Mouse (Mus musculus) left cerebral cortex, adult 9 months (tissue): ENCODE measurements around the gene Col4a3.
A peak's percentile ranks its signal among the peaks of the same experiment; 100 is the strongest.

Experiments
- DNase-seq, 2 experiments: peaks; one replicate each; pipeline ENCODE4 v3.0.0; 2022; ENCODE audit warnings: low spot score in 2 of 2

Col4a3 gene

GRCm38 (mm10) chr1:82586713-82587399, at the start of gene Col4a3, which contains the start of gene Col4a4:
Gene Col4a3, plus strand, starts transcription at chr1:82586921.
Gene Col4a4, minus strand, starts transcription at chr1:82586849.
- no peak for DNase-seq

DNA sequence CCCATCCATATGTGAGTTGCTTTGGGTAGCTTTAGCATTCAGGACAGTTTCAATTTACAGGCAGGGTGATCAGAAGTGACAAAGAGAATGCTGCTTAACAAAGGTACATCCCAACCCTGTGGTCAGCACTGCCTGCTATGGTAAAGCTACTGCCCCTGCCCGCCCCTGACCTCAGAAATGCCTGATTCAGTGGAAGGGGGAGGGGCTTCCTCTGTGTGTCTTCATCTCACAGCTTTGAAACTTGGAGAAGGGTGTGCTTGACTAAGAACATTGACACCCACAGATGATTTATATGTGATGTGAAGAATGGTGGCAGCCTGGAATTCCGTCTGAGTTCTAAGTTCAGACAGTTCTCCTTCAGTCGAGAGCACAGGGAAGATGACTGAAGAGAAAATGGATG, 48.9 kb upstream of the Col4a3 start:
- DNase-seq, result no peak

DNA sequence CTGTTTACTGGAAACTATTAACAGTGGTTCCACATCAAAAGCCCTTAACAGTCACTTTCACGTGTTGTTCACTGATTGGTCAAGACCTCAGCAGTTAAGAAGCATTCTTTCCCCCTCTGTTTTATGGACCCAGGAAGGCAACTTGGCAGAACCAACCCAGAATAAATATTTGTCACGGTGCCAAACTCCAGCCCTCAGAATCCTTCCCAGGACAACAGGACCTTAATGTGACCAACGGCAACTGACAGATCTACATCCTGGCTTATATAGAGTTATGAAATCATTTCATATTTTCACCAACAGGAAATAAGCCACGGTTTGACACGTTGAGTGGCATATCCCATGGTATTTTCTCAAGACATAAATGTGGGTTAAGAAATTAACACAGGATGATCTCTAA, 46.7 kb upstream of the Col4a3 start:
- DNase-seq, result no peak

GRCm38 (mm10) chr1:82543934-82544333, 42.8 kb upstream of the Col4a3 start:
- DNase-seq, result no peak

DNA sequence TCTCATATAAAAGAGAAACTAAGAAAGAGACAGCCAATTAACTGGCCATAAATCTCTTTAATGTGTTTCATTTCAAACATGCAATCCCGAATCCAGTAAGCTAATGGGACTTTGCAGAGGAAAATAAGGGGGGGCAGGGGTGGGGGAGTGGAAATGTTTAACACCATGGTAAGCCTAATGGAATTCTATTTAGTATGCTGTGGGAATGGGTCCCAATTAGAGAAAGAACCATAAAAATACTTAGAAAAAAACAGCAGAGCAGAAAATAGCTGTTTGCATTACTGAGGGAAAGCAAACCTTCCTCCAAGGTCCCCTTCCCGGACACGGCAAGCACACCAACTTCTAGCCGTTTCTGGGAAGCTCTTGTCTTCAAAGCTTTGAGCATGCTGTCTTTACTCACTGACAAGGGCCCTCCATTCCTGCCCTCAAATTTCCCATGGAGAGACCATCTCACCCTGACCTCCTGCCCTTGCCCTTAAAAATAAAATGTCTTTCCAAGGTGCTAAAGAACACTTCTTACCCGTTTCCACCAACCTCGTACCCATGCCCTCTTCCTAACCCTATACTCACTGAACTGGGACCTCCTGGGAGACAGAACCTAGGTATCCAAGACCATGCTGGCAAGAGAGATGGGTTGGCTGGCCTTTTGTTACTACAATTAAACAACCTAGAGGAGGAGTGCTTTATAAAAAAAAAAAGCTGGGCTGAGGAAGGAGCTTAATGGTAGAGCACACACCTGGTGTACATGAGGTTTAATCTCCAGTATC, 42.1 kb upstream of the Col4a3 start:
- DNase-seq, result no peak

GRCm38 (mm10) chr1:82545199-82545960, 41.3 kb upstream of the Col4a3 start:
- no peak for DNase-seq

DNA sequence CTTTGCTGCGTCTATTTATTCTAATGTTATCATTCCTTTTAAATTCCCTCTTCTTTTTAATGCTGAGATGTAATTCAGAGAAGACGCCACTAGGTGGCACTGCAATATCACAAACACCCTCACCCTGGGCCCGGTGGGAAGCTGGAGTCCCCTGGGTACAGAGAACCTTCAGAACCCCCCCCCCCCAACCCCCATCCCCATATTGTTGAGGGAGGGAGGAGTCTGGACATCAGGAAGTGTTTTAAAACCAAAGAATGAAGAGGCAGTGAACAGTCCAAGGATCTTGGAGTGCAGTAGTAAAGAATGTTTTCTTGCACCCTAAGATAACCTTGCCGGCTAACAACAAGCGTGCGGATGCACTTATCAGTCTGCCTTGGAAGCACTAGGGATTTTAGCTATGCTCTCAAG, 32.3 kb upstream of the Col4a3 start:
- no peak for DNase-seq

DNA sequence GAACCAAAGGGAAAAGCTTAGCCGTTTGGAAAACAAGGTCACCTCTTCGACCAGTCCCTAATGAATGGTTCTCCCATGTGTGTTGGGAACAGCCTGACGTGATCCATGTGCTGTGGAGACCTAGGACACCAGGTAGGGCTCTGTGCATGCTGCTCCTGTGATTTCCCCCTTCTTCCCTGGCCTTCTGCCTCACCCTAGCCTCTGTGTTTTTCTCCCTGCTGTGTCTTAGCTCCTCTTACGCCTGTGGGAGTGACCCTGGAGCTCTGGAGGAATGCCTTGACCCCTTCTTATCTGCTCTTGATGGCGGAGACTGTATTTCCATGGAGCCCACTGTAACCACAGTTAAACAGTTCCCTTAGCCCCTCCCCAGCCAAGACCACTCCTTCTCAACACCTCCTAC, 31.8 kb upstream of the Col4a3 start:
- DNase-seq, result no peak

GRCm38 (mm10) chr1:82560223-82560622, 26.5 kb upstream of the Col4a3 start:
- DNase-seq, result peak in 1 of 2 experiments; percentile 24

DNA sequence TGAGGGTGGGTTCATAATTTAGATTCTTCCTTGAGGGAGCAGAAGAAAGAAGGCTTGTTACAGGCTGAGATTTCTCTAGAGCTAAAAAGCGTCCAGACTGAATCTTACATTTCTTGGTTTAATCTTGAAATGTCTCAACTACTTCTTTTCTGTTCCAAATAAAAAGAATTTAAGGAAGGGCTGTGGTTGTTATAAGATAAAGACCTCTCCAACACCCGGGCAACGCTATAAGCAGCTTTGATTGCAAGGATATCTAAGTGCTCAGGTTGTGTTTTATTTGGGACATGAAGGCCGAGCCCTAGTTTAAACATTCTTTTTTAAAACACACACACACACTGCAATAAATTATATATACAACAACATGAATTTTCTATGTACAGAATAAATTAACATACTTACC, 17.3 kb upstream of the Col4a3 start:
- no peak for DNase-seq

DNA sequence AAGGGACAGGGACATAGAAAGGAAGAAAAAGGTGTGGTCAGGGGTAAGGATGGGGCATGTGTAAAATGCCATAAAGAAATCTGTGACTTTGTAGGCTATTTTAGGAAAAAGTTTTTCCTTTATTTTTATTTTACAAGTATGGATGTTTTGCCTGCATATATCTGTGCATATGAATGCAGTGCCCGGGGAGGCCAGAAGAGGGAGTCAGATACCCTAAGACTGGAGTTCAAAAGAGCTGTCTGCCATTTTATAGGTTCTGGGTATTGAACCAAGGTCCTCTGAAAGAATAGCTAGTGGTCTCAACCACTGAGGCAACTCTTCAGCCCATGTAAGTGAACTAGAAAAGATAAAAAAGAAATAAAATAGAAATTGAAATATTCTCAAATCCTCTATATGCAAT, 15.0 kb upstream of the Col4a3 start:
- no peak for DNase-seq

DNA sequence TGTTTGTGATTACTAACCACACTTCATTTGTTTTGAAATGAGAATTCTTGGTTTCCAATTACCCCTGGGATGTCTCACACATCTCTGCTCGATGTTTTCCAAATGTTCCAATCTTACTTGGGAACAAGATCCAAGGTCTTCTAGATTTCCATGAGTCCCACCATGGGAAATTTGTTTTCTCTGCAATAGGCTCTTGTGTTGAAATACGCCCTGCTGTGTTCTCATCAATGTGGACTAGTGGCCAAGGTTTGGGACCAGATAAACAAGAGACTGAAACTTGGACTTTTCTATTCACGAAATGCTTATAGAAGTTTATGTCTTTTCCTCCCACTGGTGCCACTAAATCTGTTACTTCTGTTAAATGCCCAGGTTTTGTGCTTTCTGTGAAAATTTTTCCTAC, 11.0 kb upstream of the Col4a3 start:
- no peak for DNase-seq

DNA sequence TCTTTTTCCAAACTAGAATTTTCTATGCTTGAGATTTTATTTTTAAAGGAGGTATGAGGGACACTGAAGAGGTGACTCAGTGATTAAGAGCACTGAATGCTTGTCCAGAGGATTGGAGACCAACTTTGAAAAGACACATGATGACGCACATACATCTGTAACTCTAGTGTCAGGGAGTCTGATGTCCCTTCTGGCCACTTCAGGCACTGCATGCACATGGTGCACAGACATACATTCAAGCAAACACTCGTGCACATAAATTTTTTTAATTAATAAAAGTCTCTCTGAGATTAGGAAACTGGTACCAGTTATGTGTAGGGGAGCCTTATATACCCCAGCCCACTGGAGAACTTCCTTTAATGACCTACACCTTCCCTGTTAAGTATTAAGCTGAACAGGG, 10.5 kb upstream of the Col4a3 start:
- no peak for DNase-seq

DNA sequence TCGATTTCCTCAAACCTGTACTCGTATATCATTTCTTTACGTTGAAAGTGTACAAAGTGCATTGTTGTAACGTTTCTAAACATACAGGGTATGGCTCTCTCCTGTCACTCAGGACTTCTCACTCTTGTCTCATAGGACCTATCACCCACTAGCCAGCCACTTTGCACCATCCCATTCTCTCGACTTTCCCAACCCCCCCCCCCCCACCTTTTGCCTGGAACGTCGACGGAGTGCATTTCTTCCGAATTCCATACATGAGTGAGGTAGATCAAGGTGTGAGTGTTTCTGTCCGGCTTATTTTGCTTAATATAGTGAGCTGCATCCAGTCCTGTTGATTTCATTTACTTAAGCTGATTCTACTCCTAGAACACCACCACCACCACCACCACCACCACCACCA, 9.4 kb upstream of the Col4a3 start:
- no peak for DNase-seq

- DNase-seq, result no peak
Observed at GRCm38 (mm10) chr1:82577915-82578314, 8.8 kb upstream of the Col4a3 start.

DNA sequence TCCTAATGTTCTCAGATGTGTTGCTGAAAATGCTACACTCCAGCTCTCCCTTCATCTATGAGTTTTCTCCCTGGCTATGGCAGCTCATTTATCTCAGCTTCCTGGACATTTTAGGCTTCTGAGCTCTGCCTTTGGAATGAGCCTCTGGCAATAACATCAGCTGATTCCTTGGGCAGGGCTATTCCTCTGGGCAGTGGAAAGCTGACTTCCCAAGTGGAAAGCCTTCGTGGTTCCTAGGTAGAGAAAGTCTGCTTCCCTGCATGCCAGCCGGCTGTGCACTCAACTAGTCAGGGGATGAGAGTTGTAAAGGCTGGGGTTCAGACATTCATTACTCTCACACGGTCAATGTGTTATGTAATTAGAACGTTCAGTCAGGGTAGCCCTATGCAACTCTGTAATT, 8.4 kb upstream of the Col4a3 start:
- DNase-seq, result no peak

GRCm38 (mm10) chr1:82585981-82586380, 740 bp upstream of the Col4a3 start:
- no peak for DNase-seq

DNA sequence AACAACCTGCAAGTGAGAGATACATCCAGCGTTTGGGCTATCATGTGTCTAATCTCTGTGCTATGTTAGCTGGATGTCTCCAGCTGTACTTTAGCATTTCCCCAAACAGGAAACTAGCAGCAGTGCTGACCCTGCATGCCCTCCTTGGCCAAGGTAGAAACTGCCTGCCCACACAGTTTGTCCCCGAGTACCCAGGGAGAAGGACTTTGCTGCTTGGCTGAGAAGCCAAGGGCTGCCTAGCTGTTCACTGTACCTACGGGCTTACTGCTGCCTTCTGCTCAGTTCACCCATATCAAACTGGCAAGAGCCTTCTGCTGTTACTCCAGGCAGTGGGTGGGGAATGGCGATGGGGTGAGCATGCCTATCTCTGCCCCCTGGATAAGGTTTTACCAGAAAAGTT, 3.5 kb downstream of the Col4a3 start:
- DNase-seq, result no peak

- no peak for DNase-seq
Observed at GRCm38 (mm10) chr1:82596864-82597596, 10.3 kb downstream of the Col4a3 start.

- DNase-seq, result no peak
Observed at GRCm38 (mm10) chr1:82603198-82603950, 16.7 kb downstream of the Col4a3 start.

- DNase-seq, result no peak
Observed at GRCm38 (mm10) chr1:82605347-82605746, 18.6 kb downstream of the Col4a3 start.
